Mouse (Mus musculus) neural tube, embryonic 13.5 days (tissue): ENCODE measurements around the gene Epn1. TPM values are rescaled to one million over a fixed set of nuclear protein-coding genes. Genes with fewer than 3 reads are reported as not detected.
A peak's percentile ranks its signal among the peaks of the same experiment; 100 is the strongest.

Source experiments
- ATAC-seq: fragments of 200-750 bp; cut with Nextera tagmentation; 2 replicates; pipeline ENCODE4 v1.8.0; 2017; ENCODE audit warnings: low read depth, mild to moderate bottlenecking, moderate TSS enrichment, moderate library complexity
- H3K27ac ChIP-seq: fragments of 300-500 bp; sonication (generic); replicated peaks from 2 replicates; pipeline ENCODE4 v1.5.1; 2015; ENCODE audit warnings: moderate library complexity, mild to moderate bottlenecking, inconsistent platforms
- H3K27me3 ChIP-seq: fragments of 300-500 bp; sonication (generic); 2 replicates; pipeline ENCODE4 v1.6.1; 2015; ENCODE audit warnings: mild to moderate bottlenecking, inconsistent platforms
- H3K36me3 ChIP-seq: fragments of 300-500 bp; sonication (generic); 2 replicates; pipeline ENCODE4 v1.6.1; 2015; ENCODE audit warnings: mild to moderate bottlenecking, inconsistent platforms
- H3K4me1 ChIP-seq: fragments of 300-500 bp; sonication (generic); replicated peaks from 2 replicates; pipeline ENCODE4 v1.6.1; 2015; ENCODE audit warnings: inconsistent platforms
- H3K4me2 ChIP-seq: fragments of 300-500 bp; sonication (generic); 2 replicates; pipeline ENCODE4 v1.6.1; 2015; ENCODE audit warnings: inconsistent platforms, mild to moderate bottlenecking, moderate library complexity
- H3K4me3 ChIP-seq: fragments of 300-500 bp; sonication (generic); 2 replicates; pipeline ENCODE4 v1.5.1; 2015; ENCODE audit warnings: mild to moderate bottlenecking, inconsistent platforms
- H3K9ac ChIP-seq: fragments of 300-500 bp; sonication (generic); 2 replicates; pipeline ENCODE4 v1.6.1; 2015; ENCODE audit warnings: moderate library complexity, mild to moderate bottlenecking, inconsistent platforms
- H3K9me3 ChIP-seq: fragments of 300-500 bp; sonication (generic); 2 replicates; pipeline ENCODE4 v1.6.1; 2016; ENCODE audit warnings: inconsistent platforms
- WGBS: fragments of 180-500 bp; shearing (Covaris S2); methylation state at CpG from one replicate; pipeline ENCODE4 v1.1.7; 2015; 5-methylcytosine and 5-hydroxymethylcytosine counted together
- microRNA-seq: library from miRNA; unstranded; fragments of <30 nt; microRNA quantifications from one replicate; pipeline ENCODE4, GENCODE M21; 2016
- polyA plus RNA-seq: library from polyadenylated mRNA; unstranded; fragments of >200 nt; fragmentation: Nextera tagmentation; extraction: Ambion mirVana; gene quantifications from 2 replicates; pipeline ENCODE4 v1.2.1, GENCODE M21; 2015

Gene Epn1
- polyA plus RNA-seq, 1 experiment from 2014 or later, result 89.3 TPM

- 91% methylated on average over 10 of the region's 10 CpGs for WGBS
- no peaks in the 10 kb centered on the region for H3K27me3 ChIP-seq
- ATAC-seq, result no peak
These were observed 21.1 kb downstream of the Epn1 start for GRCm38 (mm10) chr7:5101066-5101663.

GRCm38 (mm10) chr7:5102564-5102963 lies 22.5 kb downstream of the Epn1 start:
- Histone ChIP-seq H3K9me3 (no peaks in the 10 kb centered on the region), H3K36me3 (peaks cover 22% of the 10 kb centered on the region), H3K4me3 (no peak overlapping the region), H3K4me1 (no peaks in the 10 kb centered on the region), H3K4me2 (no peak overlapping the region), H3K27me3 (no peaks in the 10 kb centered on the region), H3K9ac (no peak overlapping the region), H3K27ac (no peak overlapping the region)
- no peak for ATAC-seq
- WGBS, result 88% methylated on average over 2 of the region's 2 CpGs

More at GRCm38 (mm10) chr7:5101066-5101663, 21.1 kb downstream of the Epn1 start:
- Histone ChIP-seq H3K27ac (no peak overlapping the region), H3K9me3 (no peaks in the 10 kb centered on the region), H3K4me1 (no peaks in the 10 kb centered on the region), H3K4me3 (no peak overlapping the region), H3K4me2 (no peak overlapping the region), H3K36me3 (peaks cover 36% of the 10 kb centered on the region), H3K9ac (no peak overlapping the region)

GRCm38 (mm10) chr7:5108272-5108671 lies 28.2 kb downstream of the Epn1 start:
- Histone ChIP-seq H3K9me3 (no peaks in the 10 kb centered on the region), H3K36me3 (no peaks in the 10 kb centered on the region), H3K4me2 (no peak overlapping the region), H3K27me3 (no peaks in the 10 kb centered on the region), H3K4me1 (no peaks in the 10 kb centered on the region), H3K4me3 (no peak overlapping the region), H3K9ac (no peak overlapping the region), H3K27ac (no peak overlapping the region)
- 92% methylated on average over 4 of the region's 4 CpGs for WGBS
- no peak for ATAC-seq

GRCm38 (mm10) chr7:5109301-5109700 lies 29.3 kb downstream of the Epn1 start:
- H3K27me3 ChIP-seq, result no peaks in the 10 kb centered on the region
- ATAC-seq, result no peak
- H3K9ac ChIP-seq, result no peak overlapping the region
- H3K4me2 ChIP-seq, result no peak overlapping the region
- no peaks in the 10 kb centered on the region for H3K4me1 ChIP-seq
- 85% methylated on average over 8 of the region's 8 CpGs for WGBS
- no peak overlapping the region for H3K4me3 ChIP-seq
- H3K9me3 ChIP-seq, result no peaks in the 10 kb centered on the region
- H3K36me3 ChIP-seq, result no peaks in the 10 kb centered on the region
- H3K27ac ChIP-seq, result no peak overlapping the region

GRCm38 (mm10) chr7:5112701-5113100 lies 32.7 kb downstream of the Epn1 start:
- no peak overlapping the region for H3K27ac ChIP-seq
- WGBS, result 62% methylated on average over 3 of the region's 3 CpGs
- no peak for ATAC-seq
- H3K9me3 ChIP-seq, result no peaks in the 10 kb centered on the region
- H3K9ac ChIP-seq, result no peak overlapping the region
- H3K4me3 ChIP-seq, result no peak overlapping the region
- no peak overlapping the region for H3K4me2 ChIP-seq
- no peaks in the 10 kb centered on the region for H3K36me3 ChIP-seq
- no peaks in the 10 kb centered on the region for H3K27me3 ChIP-seq
- no peaks in the 10 kb centered on the region for H3K4me1 ChIP-seq

GRCm38 (mm10) chr7:5116850-5117249 lies 36.8 kb downstream of the Epn1 start, which contains the start of gene Rfpl4:
Gene Rfpl4, minus strand, starts transcription at chr7:5116950.
- H3K27ac ChIP-seq, result no peak within 1 kb of the TSS
- H3K9ac ChIP-seq, result no peak within 1 kb of the TSS
- ATAC-seq, result no peak
- no peaks in the 10 kb centered on the region for H3K9me3 ChIP-seq
- H3K4me3 ChIP-seq, result no peak within 1 kb of the TSS
- H3K36me3 ChIP-seq, result no peaks in the 10 kb centered on the region
- H3K4me1 ChIP-seq, result no peaks in the 10 kb centered on the region
- H3K27me3 ChIP-seq, result no peaks in the 10 kb centered on the region
- no peak within 1 kb of the TSS for H3K4me2 ChIP-seq
- WGBS, result 93% methylated on average over 3 of the region's 3 CpGs

- H3K4me2 ChIP-seq, result no peak overlapping the region
- no peak overlapping the region for H3K4me3 ChIP-seq
- H3K27me3 ChIP-seq, result no peaks in the 10 kb centered on the region
- H3K9me3 ChIP-seq, result no peaks in the 10 kb centered on the region
- no peaks in the 10 kb centered on the region for H3K4me1 ChIP-seq
- H3K9ac ChIP-seq, result no peak overlapping the region
- H3K27ac ChIP-seq, result no peak overlapping the region
- no peaks in the 10 kb centered on the region for H3K36me3 ChIP-seq
- ATAC-seq, result no peak
- 89% methylated on average over 8 of the region's 8 CpGs for WGBS
These were observed 45.0 kb downstream of the Epn1 start for GRCm38 (mm10) chr7:5125078-5125477.

GRCm38 (mm10) chr7:5125549-5126406 lies 45.7 kb downstream of the Epn1 start, which contains the start of gene Rasl2-9:
Gene Rasl2-9, minus strand, starts transcription at chr7:5125950.
- no peaks in the 10 kb centered on the region for H3K27me3 ChIP-seq
- no peak within 1 kb of the TSS for H3K27ac ChIP-seq
- no peaks in the 10 kb centered on the region for H3K4me1 ChIP-seq
- ATAC-seq, result peak; percentile 88
- H3K36me3 ChIP-seq, result no peaks in the 10 kb centered on the region
- H3K4me2 ChIP-seq, result peak within 1 kb of the TSS; percentile 60
- peak within 1 kb of the TSS; percentile 53 for H3K9ac ChIP-seq
- H3K4me3 ChIP-seq, result peak within 1 kb of the TSS; percentile 38
- H3K9me3 ChIP-seq, result no peaks in the 10 kb centered on the region
- 17% methylated on average over 42 of the region's 42 CpGs for WGBS

Small RNA genes within 50 kb of the gene (microRNA-seq; reads per million reads assigned to microRNA genes)
- not detected for gene Gm26217

Other genes starting within 250 kb of the Epn1 start
- 8.7 and 9.7 TPM in 2 replicates for gene Shisa7, start 235.5 kb upstream of the Epn1 start, polyA plus RNA-seq
- gene Isoc2b, start 210.0 kb upstream of the Epn1 start, polyA plus RNA-seq, result 4.5 and 4.8 TPM in 2 replicates
- 0.51 and 0.91 TPM in 2 replicates for gene Isoc2a, start 203.1 kb upstream of the Epn1 start, polyA plus RNA-seq
- gene Gm36210, start 173.7 kb upstream of the Epn1 start, polyA plus RNA-seq, result 0.35 and 0.47 TPM in 2 replicates
- 4.6 and 4.8 TPM in 2 replicates for gene Zfp628, start 165.0 kb upstream of the Epn1 start, polyA plus RNA-seq
- gene Nat14, start 158.2 kb upstream of the Epn1 start, polyA plus RNA-seq, result 21.5 and 23.2 TPM in 2 replicates
- 2.4 and 2.7 TPM in 2 replicates for gene Ssc5d, start 154.4 kb upstream of the Epn1 start, polyA plus RNA-seq
- gene Sbk2, start 115.8 kb upstream of the Epn1 start, polyA plus RNA-seq, result not detected in 2 replicates
- gene Sbk3, start 109.1 kb upstream of the Epn1 start, polyA plus RNA-seq, result 0.14 and 0.18 TPM in 2 replicates
- 59.8 and 63.2 TPM in 2 replicates for gene Zfp579, start 84.1 kb upstream of the Epn1 start, polyA plus RNA-seq
- gene Zfp524, start 65.8 kb upstream of the Epn1 start, polyA plus RNA-seq, result 8.4 and 9.1 TPM in 2 replicates
- gene Fiz1, start 65.5 kb upstream of the Epn1 start, polyA plus RNA-seq, result 43.0 and 43.7 TPM in 2 replicates
- gene Gm44973, start 64.7 kb upstream of the Epn1 start, polyA plus RNA-seq, result 0.61 TPM in 1 of 2 replicates, not detected in the other
- gene Zfp865, start 59.9 kb upstream of the Epn1 start, polyA plus RNA-seq, result 6.2 and 6.3 TPM in 2 replicates
- gene Ccdc106, start 59.7 kb upstream of the Epn1 start, polyA plus RNA-seq, result 40.0 and 43.3 TPM in 2 replicates
- not detected in 2 replicates for gene 4632433K11Rik, start 46.1 kb upstream of the Epn1 start, polyA plus RNA-seq
- gene Zfp784, start 41.8 kb upstream of the Epn1 start, polyA plus RNA-seq, result 8.3 and 9.1 TPM in 2 replicates
- gene Zfp580, start 28.7 kb upstream of the Epn1 start, polyA plus RNA-seq, result 69.9 and 81.4 TPM in 2 replicates
- 105 and 112 TPM in 2 replicates for gene U2af2, start 18.1 kb upstream of the Epn1 start, polyA plus RNA-seq
- gene Rfpl4, start 36.7 kb downstream of the Epn1 start, polyA plus RNA-seq, result not detected in 2 replicates
- gene Rasl2-9, start 45.7 kb downstream of the Epn1 start, polyA plus RNA-seq, result 0.34 and 0.45 TPM in 2 replicates
- gene Vmn1r55, start 69.4 kb downstream of the Epn1 start, polyA plus RNA-seq, result not detected in 2 replicates
- gene Vmn1r56, start 116.5 kb downstream of the Epn1 start, polyA plus RNA-seq, result not detected in 2 replicates
- not detected in 2 replicates for gene Vmn1r57, start 138.3 kb downstream of the Epn1 start, polyA plus RNA-seq